Mouse (Mus musculus) neural tube, embryonic 15.5 days (tissue): ENCODE data around the gene Rarg. TPM values are rescaled to one million over a fixed set of nuclear protein-coding genes. Genes with fewer than 3 reads are reported as not detected.
"Not testable (repeated sequence)": the region's sequence is repeated elsewhere in the genome, so short reads cannot be mapped to it uniquely, and the experiment has no call there.

Source experiments
- ATAC-seq: fragments of 200-750 bp; cut with Nextera tagmentation; 2 replicates; pipeline ENCODE4 v1.8.0; 2017; ENCODE audit warnings: mild to moderate bottlenecking, moderate TSS enrichment, moderate library complexity; ENCODE audit not compliant: low FRiP score
- H3K27ac ChIP-seq: fragments of 300-500 bp; sonication (generic); replicated peaks from 2 replicates; pipeline ENCODE4 v1.5.1; 2015; ENCODE audit warnings: mild to moderate bottlenecking, inconsistent platforms
- H3K27me3 ChIP-seq: fragments of 300-500 bp; sonication (generic); replicated peaks from 2 replicates; pipeline ENCODE4 v1.6.1; 2015; ENCODE audit warnings: inconsistent platforms
- H3K36me3 ChIP-seq: fragments of 300-500 bp; sonication (generic); 2 replicates; pipeline ENCODE4 v1.6.1; 2015; ENCODE audit warnings: inconsistent platforms
- H3K4me1 ChIP-seq: fragments of 300-500 bp; sonication (generic); 2 replicates; pipeline ENCODE4 v1.6.1; 2015; ENCODE audit warnings: inconsistent platforms
- H3K4me2 ChIP-seq: fragments of 300-500 bp; sonication (generic); 2 replicates; pipeline ENCODE4 v1.6.1; 2015; ENCODE audit warnings: inconsistent platforms, mild to moderate bottlenecking, moderate library complexity
- H3K4me3 ChIP-seq: fragments of 300-500 bp; sonication (generic); replicated peaks from 2 replicates; pipeline ENCODE4 v1.5.1; 2015; ENCODE audit warnings: mild to moderate bottlenecking, inconsistent platforms
- H3K9ac ChIP-seq: fragments of 300-500 bp; sonication (generic); replicated peaks from 2 replicates; pipeline ENCODE4 v1.6.1; 2015; ENCODE audit warnings: mild to moderate bottlenecking, inconsistent platforms
- H3K9me3 ChIP-seq: fragments of 300-500 bp; sonication (generic); replicated peaks from 2 replicates; pipeline ENCODE4 v1.6.1; 2016; ENCODE audit warnings: inconsistent platforms
- WGBS: fragments of 180-500 bp; shearing (Covaris S2); methylation state at CpG from one replicate; pipeline ENCODE4 v1.1.7; 2015; ENCODE audit warnings: mixed read lengths; 5-methylcytosine and 5-hydroxymethylcytosine counted together
- polyA plus RNA-seq: library from polyadenylated mRNA; unstranded; fragments of >200 nt; fragmentation: Nextera tagmentation; extraction: Ambion mirVana; gene quantifications from 2 replicates; pipeline ENCODE4 v1.2.1, GENCODE M21; 2015

Rarg gene
- polyA plus RNA-seq, 1 experiment from 2014 or later = 7.8 TPM

- no peak for ATAC-seq
- Histone ChIP-seq H3K27ac (no peak within 1 kb of the TSS), H3K36me3 (0 out of 2 replicates have a peak, but pooled peaks cover 5% of the 10 kb centered on the region), H3K27me3 (no peaks in the 10 kb centered on the region), H3K4me1 (no peaks in the 10 kb centered on the region), H3K4me3 (no peak within 1 kb of the TSS), H3K9me3 (no peaks in the 10 kb centered on the region), H3K4me2 (no peak within 1 kb of the TSS), H3K9ac (no peak within 1 kb of the TSS)
- 66% methylated on average over 6 of the region's 6 CpGs for WGBS
Observed at GRCm38 (mm10) chr15:102231748-102232147, 25.6 kb downstream of the Rarg start, which contains the start of gene Itgb7. Gene Itgb7 (minus strand): TSS chr15:102231944.

- H3K9me3 ChIP-seq = no peaks in the 10 kb centered on the region
- WGBS = 82% methylated on average over 17 of the region's 17 CpGs
- H3K4me1 ChIP-seq = no peaks in the 10 kb centered on the region
Observed at GRCm38 (mm10) chr15:102230408-102231321, 26.7 kb downstream of the Rarg start.

GRCm38 (mm10) chr15:102225619-102226018, 31.7 kb downstream of the Rarg start:
- H3K4me2 ChIP-seq, H3K9me3 ChIP-seq, H3K4me3 ChIP-seq, H3K9ac ChIP-seq, H3K27ac ChIP-seq, H3K36me3 ChIP-seq, ATAC-seq: not testable (repeated sequence)
- Histone ChIP-seq H3K4me1 (peaks cover 14% of the 10 kb centered on the region), H3K27me3 (peaks cover 18% of the 10 kb centered on the region)
- 81% methylated on average over 6 of the region's 6 CpGs for WGBS

More at GRCm38 (mm10) chr15:102230408-102231321, 26.7 kb downstream of the Rarg start:
- no peak overlapping the region for H3K4me2 ChIP-seq
- H3K36me3 ChIP-seq = 0 out of 2 replicates have a peak, but pooled peaks cover 2% of the 10 kb centered on the region
- H3K27ac ChIP-seq = no peak overlapping the region
- no peak overlapping the region for H3K9ac ChIP-seq
- no peak for ATAC-seq
- no peaks in the 10 kb centered on the region for H3K27me3 ChIP-seq
- no peak overlapping the region for H3K4me3 ChIP-seq

- peak overlapping the region; percentile 47 for H3K4me3 ChIP-seq
- peak overlapping the region; percentile 94 for H3K4me2 ChIP-seq
- H3K27ac ChIP-seq = no peak overlapping the region
- peaks cover 18% of the 10 kb centered on the region for H3K27me3 ChIP-seq
- H3K9me3 ChIP-seq = no peaks in the 10 kb centered on the region
- H3K4me1 ChIP-seq = peaks cover 14% of the 10 kb centered on the region
- no peak overlapping the region for H3K9ac ChIP-seq
- H3K36me3 ChIP-seq = no peaks in the 10 kb centered on the region
- ATAC-seq = no peak
- WGBS = 16% methylated on average over 21 of the region's 21 CpGs
Observed at GRCm38 (mm10) chr15:102224992-102225617, 32.2 kb downstream of the Rarg start.

GRCm38 (mm10) chr15:102224186-102224991, 32.9 kb downstream of the Rarg start:
- 3% methylated on average over 43 of the region's 43 CpGs for WGBS
- peak overlapping the region; percentile 47 for H3K4me3 ChIP-seq
- H3K36me3 ChIP-seq = no peaks in the 10 kb centered on the region
- peaks cover 14% of the 10 kb centered on the region for H3K4me1 ChIP-seq
- no peaks in the 10 kb centered on the region for H3K9me3 ChIP-seq
- peak; percentile 88 for ATAC-seq
- peak overlapping the region; percentile 57 for H3K9ac ChIP-seq
- peaks cover 18% of the 10 kb centered on the region for H3K27me3 ChIP-seq
- peak overlapping the region; percentile 94 for H3K4me2 ChIP-seq
- H3K27ac ChIP-seq = no peak overlapping the region

GRCm38 (mm10) chr15:102222386-102222785, 34.9 kb downstream of the Rarg start:
- Histone ChIP-seq H3K27ac (no peak overlapping the region), H3K36me3 (no peaks in the 10 kb centered on the region), H3K4me1 (peaks cover 14% of the 10 kb centered on the region), H3K27me3 (peaks cover 18% of the 10 kb centered on the region), H3K9me3 (no peaks in the 10 kb centered on the region), H3K4me3 (no peak overlapping the region), H3K9ac (no peak overlapping the region), H3K4me2 (no peak overlapping the region)
- no peak for ATAC-seq
- WGBS = 53% methylated on average over 10 of the region's 10 CpGs

GRCm38 (mm10) chr15:102217325-102217724, 40.0 kb downstream of the Rarg start:
- Histone ChIP-seq H3K36me3 (peaks cover 43% of the 10 kb centered on the region), H3K4me3 (no peak overlapping the region), H3K9ac (no peak overlapping the region), H3K27ac (no peak overlapping the region), H3K4me1 (no peaks in the 10 kb centered on the region), H3K27me3 (no peaks in the 10 kb centered on the region), H3K4me2 (no peak overlapping the region), H3K9me3 (no peaks in the 10 kb centered on the region)
- ATAC-seq = no peak
- 88% methylated on average over 7 of the region's 7 CpGs for WGBS

GRCm38 (mm10) chr15:102216459-102217228, 40.7 kb downstream of the Rarg start:
- WGBS = 86% methylated on average over 16 of the region's 16 CpGs

GRCm38 (mm10) chr15:102215624-102216023, 41.7 kb downstream of the Rarg start:
- ATAC-seq = no peak
- H3K9me3 ChIP-seq = no peaks in the 10 kb centered on the region
- no peak overlapping the region for H3K4me3 ChIP-seq
- no peak overlapping the region for H3K9ac ChIP-seq
- H3K36me3 ChIP-seq = peaks cover 55% of the 10 kb centered on the region
- no peak overlapping the region for H3K4me2 ChIP-seq
- no peaks in the 10 kb centered on the region for H3K27me3 ChIP-seq
- no peaks in the 10 kb centered on the region for H3K4me1 ChIP-seq
- H3K27ac ChIP-seq = no peak overlapping the region
- WGBS = 73% methylated on average over 6 of the region's 6 CpGs

More at GRCm38 (mm10) chr15:102216459-102217228, 40.7 kb downstream of the Rarg start:
- Histone ChIP-seq H3K9ac (no peak overlapping the region), H3K4me2 (no peak overlapping the region), H3K27me3 (no peaks in the 10 kb centered on the region), H3K27ac (no peak overlapping the region), H3K36me3 (peaks cover 49% of the 10 kb centered on the region), H3K4me1 (no peaks in the 10 kb centered on the region), H3K9me3 (no peaks in the 10 kb centered on the region), H3K4me3 (no peak overlapping the region)
- no peak for ATAC-seq

- Histone ChIP-seq H3K9me3 (no peaks in the 10 kb centered on the region), H3K27ac (no peak overlapping the region), H3K4me1 (no peaks in the 10 kb centered on the region), H3K36me3 (peaks cover 69% of the 10 kb centered on the region), H3K9ac (no peak overlapping the region), H3K4me3 (no peak overlapping the region), H3K27me3 (no peaks in the 10 kb centered on the region), H3K4me2 (no peak overlapping the region)
- no peak for ATAC-seq
- 47% methylated on average over 2 of the region's 2 CpGs for WGBS
Observed at GRCm38 (mm10) chr15:102214132-102214531, 43.2 kb downstream of the Rarg start.

GRCm38 (mm10) chr15:102211895-102212294, 45.4 kb downstream of the Rarg start:
- no peak overlapping the region for H3K9ac ChIP-seq
- no peak overlapping the region for H3K27ac ChIP-seq
- no peaks in the 10 kb centered on the region for H3K9me3 ChIP-seq
- H3K4me2 ChIP-seq = no peak overlapping the region
- H3K4me1 ChIP-seq = peaks cover 16% of the 10 kb centered on the region
- H3K27me3 ChIP-seq = no peaks in the 10 kb centered on the region
- H3K36me3 ChIP-seq = peaks cover 87% of the 10 kb centered on the region
- no peak overlapping the region for H3K4me3 ChIP-seq
- WGBS = 84% methylated on average over 6 of the region's 6 CpGs
- no peak for ATAC-seq
